Mouse (Mus musculus): ENCODE measurements around the gene Pde4d.

Gene Pde4d

GRCm38 (mm10) chr13:109577454-109577853 is 1127.7 kb downstream of the Pde4d start:
- DNase-seq (ENCODE audit: low spot score): peak; percentile 4

- DNase-seq (ENCODE audit: low spot score): peak; percentile 7
Measured at GRCm38 (mm10) chr13:109577901-109578300, 1128.2 kb downstream of the Pde4d start.

GRCm38 (mm10) chr13:109581284-109582070 is 1131.7 kb downstream of the Pde4d start:
- DNase-seq (ENCODE audit: low spot score): peak; percentile 5

GRCm38 (mm10) chr13:109590048-109590447 is 1140.3 kb downstream of the Pde4d start:
- DNase-seq (ENCODE audit: low spot score): no peak

- DNase-seq (ENCODE audit: low spot score): no peak
Measured at GRCm38 (mm10) chr13:109592192-109592797, 1142.5 kb downstream of the Pde4d start.

GRCm38 (mm10) chr13:109599711-109600110 is 1150.0 kb downstream of the Pde4d start:
- DNase-seq (ENCODE audit: low spot score): no peak

GRCm38 (mm10) chr13:109604017-109604416 is 1154.3 kb downstream of the Pde4d start:
- no peak for DNase-seq (ENCODE audit: low spot score)

- DNase-seq (ENCODE audit: low spot score): no peak
Measured at GRCm38 (mm10) chr13:109605140-109605539, 1155.4 kb downstream of the Pde4d start.

- DNase-seq (ENCODE audit: low spot score): no peak
Measured at GRCm38 (mm10) chr13:109609106-109609804, 1159.5 kb downstream of the Pde4d start.

- peak; percentile 46 for DNase-seq (ENCODE audit: low spot score)
Measured at GRCm38 (mm10) chr13:109609805-109610187, 1160.0 kb downstream of the Pde4d start.

- DNase-seq (ENCODE audit: low spot score): no peak
Measured at GRCm38 (mm10) chr13:109610772-109611171, 1161.0 kb downstream of the Pde4d start.

GRCm38 (mm10) chr13:109615213-109615784 is 1165.6 kb downstream of the Pde4d start:
- no peak for DNase-seq (ENCODE audit: low spot score)

- no peak for DNase-seq (ENCODE audit: low spot score)
Measured at GRCm38 (mm10) chr13:109615785-109616281, 1166.1 kb downstream of the Pde4d start.

GRCm38 (mm10) chr13:109619158-109619657 is 1169.5 kb downstream of the Pde4d start:
- DNase-seq (ENCODE audit: low spot score): no peak

- no peak for DNase-seq (ENCODE audit: low spot score)
Measured at GRCm38 (mm10) chr13:109622207-109622606, 1172.5 kb downstream of the Pde4d start.

GRCm38 (mm10) chr13:109623201-109623600 is 1173.5 kb downstream of the Pde4d start:
- no peak for DNase-seq (ENCODE audit: low spot score)

GRCm38 (mm10) chr13:109624772-109625349 is 1175.1 kb downstream of the Pde4d start:
- DNase-seq (ENCODE audit: low spot score): no peak

- no peak for DNase-seq (ENCODE audit: low spot score)
Measured at GRCm38 (mm10) chr13:109625466-109626129, 1175.8 kb downstream of the Pde4d start.

- DNase-seq (ENCODE audit: low spot score): no peak
Measured at GRCm38 (mm10) chr13:109627265-109627664, 1177.5 kb downstream of the Pde4d start.

- no peak for DNase-seq (ENCODE audit: low spot score)
Measured at GRCm38 (mm10) chr13:109628606-109629005, 1178.9 kb downstream of the Pde4d start.

- no peak for DNase-seq (ENCODE audit: low spot score)
Measured at GRCm38 (mm10) chr13:109629216-109629615, 1179.5 kb downstream of the Pde4d start.
